Mouse (Mus musculus): ENCODE measurements around the gene Naa20.

- TF ChIP-seq CTCF (IDR thresholded peaks at IDR 0.05; ENCODE audit: low read depth) (peak; percentile 47), EP300 (optimal IDR thresholded peaks at IDR 0.05) (no peak)
These were observed 19.2 kb downstream of the Naa20 start for GRCm38 (mm10) chr2:145920941-145921650.
